Mouse (Mus musculus): ENCODE measurements around the gene Psmb8. TPM values are rescaled to one million over a fixed set of nuclear protein-coding genes. Genes with fewer than 3 reads are reported as not detected.
"Not testable (repeated sequence)": the region's sequence is repeated elsewhere in the genome, so short reads cannot be mapped to it uniquely, and the experiment has no call there.

Gene Psmb8
- polyA plus RNA-seq, 1 experiment from 2014 or later = 18.5 TPM

DNA sequence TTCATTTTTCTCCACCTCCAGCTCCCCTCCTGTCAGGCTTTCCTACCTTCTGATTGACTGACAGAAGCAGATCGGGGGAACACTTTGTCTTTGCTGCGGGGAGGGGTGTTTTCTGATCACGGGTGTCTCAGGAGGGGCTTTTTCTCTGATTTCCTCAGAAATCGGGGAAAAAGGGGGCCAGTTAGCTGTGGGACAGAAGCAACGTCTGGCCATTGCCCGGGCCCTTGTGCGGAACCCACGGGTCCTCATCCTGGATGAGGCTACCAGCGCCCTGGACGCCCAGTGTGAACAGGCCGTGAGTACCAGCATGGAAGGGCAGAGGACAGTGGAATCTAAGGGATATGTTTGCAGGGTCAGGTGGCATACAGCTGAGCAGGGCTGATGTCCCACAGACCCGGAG, 17.7 kb downstream of the Psmb8 start:
- Histone ChIP-seq H3K36me3 (ENCODE audit: control insufficient read depth, insufficient read depth) (no peaks in the 10 kb centered on the region), H3K4me2 (ENCODE audit: low read depth, low read length) (no peak overlapping the region)
- no peak for ATAC-seq (ENCODE audit: low read depth)

DNA sequence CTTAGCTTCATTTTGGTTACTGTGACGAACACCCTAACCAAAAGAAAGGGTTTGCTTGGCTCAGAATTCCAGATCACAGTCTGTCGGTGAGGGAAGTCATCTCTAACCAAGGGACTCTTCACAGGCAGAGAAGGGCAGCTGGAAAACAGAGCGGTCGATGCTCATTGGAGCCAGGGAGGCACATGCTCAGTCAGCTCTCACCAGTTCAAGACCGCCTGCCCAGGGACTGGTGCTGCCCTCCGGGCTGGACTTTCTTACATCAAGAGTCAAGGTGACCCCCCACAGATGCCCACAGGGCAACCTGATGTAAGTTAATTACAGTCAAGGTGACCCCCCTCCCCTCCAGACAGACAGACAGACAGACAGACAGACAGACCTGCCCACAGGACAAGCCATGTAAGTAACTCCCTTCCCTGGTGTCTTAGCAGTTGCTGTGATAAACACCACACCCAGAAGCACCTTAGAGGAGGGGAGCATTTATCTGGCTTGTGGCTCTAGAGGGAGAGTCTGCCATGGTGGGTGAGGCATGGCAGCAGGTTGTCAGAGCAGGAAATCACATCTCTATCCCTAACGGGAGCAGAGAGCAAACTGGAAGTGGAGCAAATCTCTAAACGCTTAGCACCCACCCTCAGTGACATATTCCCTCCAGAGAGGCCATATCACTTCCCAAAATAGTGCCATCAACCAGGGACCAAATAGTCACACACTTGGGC, 19.9 kb downstream of the Psmb8 start:
- no peak overlapping the region for H3K9ac ChIP-seq (ENCODE audit: low read depth, low read length)
- H3K4me3 ChIP-seq (ENCODE audit: low read depth, low read length) = no peak overlapping the region
- no peak for ATAC-seq (ENCODE audit: low read depth)
- H3K27me3 ChIP-seq (ENCODE audit: control insufficient read depth, insufficient read depth, low read depth, low read length) = no peaks in the 10 kb centered on the region; the same call in 1 of the 2 replicates
- no peaks in the 10 kb centered on the region for H3K36me3 ChIP-seq (ENCODE audit: control insufficient read depth, insufficient read depth)
- WGBS (ENCODE audit: insufficient replicate concordance) = 63% methylated on average over 8 of the region's 8 CpGs
- no peak overlapping the region for H3K27ac ChIP-seq (ENCODE audit: low read length)
- no peaks in the 10 kb centered on the region for H3K4me1 ChIP-seq (ENCODE audit: control insufficient read depth, low read depth, low read length)
- 0 out of 2 replicates have a peak, but pooled peaks cover 2% of the 10 kb centered on the region for H3K9me3 ChIP-seq (replicated peaks; ENCODE audit: control insufficient read depth, low read length)
- no peak overlapping the region for H3K4me2 ChIP-seq (ENCODE audit: low read depth, low read length)

More for the DNA sequence above, 17.7 kb downstream of the Psmb8 start:
- Histone ChIP-seq H3K27ac (ENCODE audit: low read length) (no peak overlapping the region), H3K9me3 (replicated peaks; ENCODE audit: control insufficient read depth, low read length) (0 out of 2 replicates have a peak, but pooled peaks cover 2% of the 10 kb centered on the region), H3K4me1 (ENCODE audit: control insufficient read depth, low read depth, low read length) (peaks cover 7% of the 10 kb centered on the region), H3K9ac (ENCODE audit: low read depth, low read length) (no peak overlapping the region), H3K27me3 (ENCODE audit: control insufficient read depth, insufficient read depth, low read depth, low read length) (no peaks in the 10 kb centered on the region; the same call in 1 of the 2 replicates), H3K4me3 (ENCODE audit: low read depth, low read length) (no peak overlapping the region)
- 75% methylated on average over 12 of the region's 12 CpGs for WGBS (ENCODE audit: insufficient replicate concordance)

DNA sequence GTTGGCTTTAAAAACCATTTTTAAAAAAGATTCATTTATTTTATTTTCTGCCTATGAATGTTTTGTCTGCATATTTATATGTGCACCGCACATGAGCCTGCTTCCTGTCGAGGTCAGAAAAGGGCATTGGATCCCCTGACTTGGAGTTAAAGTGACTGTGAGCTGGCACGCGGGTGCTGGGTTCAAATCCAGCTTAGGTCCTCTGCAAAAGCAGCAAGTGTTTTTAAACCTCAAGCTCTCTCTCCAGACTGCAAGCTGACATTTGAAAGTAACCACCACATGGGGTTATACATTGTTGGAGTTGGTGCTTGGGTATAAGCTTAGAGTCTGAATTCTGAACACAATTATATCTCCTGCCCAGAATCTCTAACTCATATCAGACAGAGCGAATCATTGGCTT, 20.5 kb downstream of the Psmb8 start:
- Histone ChIP-seq H3K4me1 (ENCODE audit: control insufficient read depth, low read depth, low read length) (no peaks in the 10 kb centered on the region), H3K27me3 (ENCODE audit: control insufficient read depth, insufficient read depth, low read depth, low read length) (no peaks in the 10 kb centered on the region; the same call in 1 of the 2 replicates), H3K27ac (ENCODE audit: low read length) (no peak overlapping the region), H3K9ac (ENCODE audit: low read depth, low read length) (no peak overlapping the region), H3K4me3 (ENCODE audit: low read depth, low read length) (no peak overlapping the region), H3K36me3 (ENCODE audit: control insufficient read depth, insufficient read depth) (no peaks in the 10 kb centered on the region), H3K4me2 (ENCODE audit: low read depth, low read length) (no peak overlapping the region), H3K9me3 (replicated peaks; ENCODE audit: control insufficient read depth, low read length) (0 out of 2 replicates have a peak, but pooled peaks cover 2% of the 10 kb centered on the region)
- 64% methylated on average over 5 of the region's 5 CpGs for WGBS (ENCODE audit: insufficient replicate concordance)
- no peak for ATAC-seq (ENCODE audit: low read depth)

DNA sequence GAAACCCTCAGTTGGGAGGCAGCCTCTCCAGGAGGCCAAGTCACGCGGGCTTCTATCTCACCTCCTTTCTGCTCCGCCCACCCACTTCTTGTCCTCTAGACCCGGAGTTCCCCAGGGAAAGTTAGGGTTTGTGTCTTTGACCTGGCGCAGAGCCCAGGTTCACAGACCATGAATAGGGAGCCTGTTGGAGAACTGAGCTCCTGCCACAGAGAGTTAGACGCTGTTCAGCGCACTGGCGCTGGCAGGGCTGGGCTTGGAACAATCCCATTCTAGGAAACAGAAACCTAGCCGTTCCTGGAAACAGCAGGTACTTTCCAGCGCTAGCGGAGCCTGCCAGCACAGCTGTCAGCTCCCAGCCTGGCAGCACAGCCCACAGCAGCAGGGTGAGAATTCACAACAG, 21.2 kb downstream of the Psmb8 start:
- H3K36me3 ChIP-seq (ENCODE audit: control insufficient read depth, insufficient read depth) = no peaks in the 10 kb centered on the region
- no peak overlapping the region for H3K9ac ChIP-seq (ENCODE audit: low read depth, low read length)
- H3K4me2 ChIP-seq (ENCODE audit: low read depth, low read length) = no peak overlapping the region
- H3K4me3 ChIP-seq (ENCODE audit: low read depth, low read length) = no peak overlapping the region
- 79% methylated on average over 11 of the region's 11 CpGs for WGBS (ENCODE audit: insufficient replicate concordance)
- no peaks in the 10 kb centered on the region; the same call in 1 of the 2 replicates for H3K27me3 ChIP-seq (ENCODE audit: control insufficient read depth, insufficient read depth, low read depth, low read length)
- H3K9me3 ChIP-seq (replicated peaks; ENCODE audit: control insufficient read depth, low read length) = 0 out of 2 replicates have a peak, but pooled peaks cover 2% of the 10 kb centered on the region
- H3K4me1 ChIP-seq (ENCODE audit: control insufficient read depth, low read depth, low read length) = no peaks in the 10 kb centered on the region
- no peak overlapping the region for H3K27ac ChIP-seq (ENCODE audit: low read length)
- no peak for ATAC-seq (ENCODE audit: low read depth)

DNA sequence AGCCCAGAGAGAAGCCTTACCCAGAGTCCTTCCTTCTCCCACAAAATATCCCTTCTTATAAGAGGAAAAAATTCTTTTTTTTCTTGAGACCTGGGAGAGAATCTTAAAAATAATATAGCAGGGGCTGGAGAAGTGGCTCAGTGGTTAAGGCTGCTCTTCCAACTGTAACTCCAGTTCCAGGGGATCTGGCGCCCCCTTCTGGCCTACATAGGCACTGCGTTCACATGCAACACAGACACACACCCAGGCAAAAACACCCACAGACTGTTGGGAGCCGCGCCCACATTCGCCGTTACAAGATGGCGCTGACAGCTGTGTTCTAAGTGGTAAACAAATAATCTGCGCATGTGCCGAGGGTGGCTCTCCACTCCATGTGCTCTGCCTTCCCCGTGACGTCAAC, 21.6 kb downstream of the Psmb8 start:
- WGBS (ENCODE audit: insufficient replicate concordance) = 82% methylated on average over 8 of the region's 11 CpGs
- H3K4me3 ChIP-seq (ENCODE audit: low read depth, low read length); H3K9ac ChIP-seq (ENCODE audit: low read depth, low read length); H3K4me1 ChIP-seq (ENCODE audit: control insufficient read depth, low read depth, low read length); ATAC-seq (ENCODE audit: low read depth); H3K27me3 ChIP-seq (ENCODE audit: control insufficient read depth, insufficient read depth, low read depth, low read length); H3K27ac ChIP-seq (ENCODE audit: low read length); H3K36me3 ChIP-seq (ENCODE audit: control insufficient read depth, insufficient read depth); H3K4me2 ChIP-seq (ENCODE audit: low read depth, low read length); H3K9me3 ChIP-seq (replicated peaks; ENCODE audit: control insufficient read depth, low read length): not testable (repeated sequence)

DNA sequence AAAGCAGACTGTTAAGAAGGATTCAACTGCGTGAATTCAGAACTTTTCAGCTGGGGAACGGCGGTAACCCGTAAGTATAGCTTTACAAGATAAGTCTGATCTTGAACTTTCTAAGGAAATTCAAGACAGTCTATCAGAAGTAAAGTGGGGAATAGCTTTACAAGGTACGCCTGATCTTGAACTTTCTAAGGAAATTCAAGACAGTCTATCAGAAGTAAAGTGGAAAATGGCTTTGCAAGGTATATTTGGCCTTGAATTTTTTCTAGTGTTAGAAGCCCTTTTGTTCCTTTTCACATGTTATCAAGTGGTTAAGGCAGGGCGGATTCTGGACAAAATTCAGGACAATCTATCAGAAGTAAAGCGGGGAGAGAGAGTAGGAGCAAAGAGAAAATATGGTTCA, 22.3 kb downstream of the Psmb8 start:
- not testable (repeated sequence) for ATAC-seq (ENCODE audit: low read depth); H3K27ac ChIP-seq (ENCODE audit: low read length); H3K9ac ChIP-seq (ENCODE audit: low read depth, low read length); H3K36me3 ChIP-seq (ENCODE audit: control insufficient read depth, insufficient read depth); H3K4me1 ChIP-seq (ENCODE audit: control insufficient read depth, low read depth, low read length); H3K9me3 ChIP-seq (replicated peaks; ENCODE audit: control insufficient read depth, low read length); H3K4me2 ChIP-seq (ENCODE audit: low read depth, low read length); H3K4me3 ChIP-seq (ENCODE audit: low read depth, low read length); H3K27me3 ChIP-seq (ENCODE audit: control insufficient read depth, insufficient read depth, low read depth, low read length)
- WGBS (ENCODE audit: insufficient replicate concordance) = 84% methylated on average over 3 of the region's 7 CpGs

DNA sequence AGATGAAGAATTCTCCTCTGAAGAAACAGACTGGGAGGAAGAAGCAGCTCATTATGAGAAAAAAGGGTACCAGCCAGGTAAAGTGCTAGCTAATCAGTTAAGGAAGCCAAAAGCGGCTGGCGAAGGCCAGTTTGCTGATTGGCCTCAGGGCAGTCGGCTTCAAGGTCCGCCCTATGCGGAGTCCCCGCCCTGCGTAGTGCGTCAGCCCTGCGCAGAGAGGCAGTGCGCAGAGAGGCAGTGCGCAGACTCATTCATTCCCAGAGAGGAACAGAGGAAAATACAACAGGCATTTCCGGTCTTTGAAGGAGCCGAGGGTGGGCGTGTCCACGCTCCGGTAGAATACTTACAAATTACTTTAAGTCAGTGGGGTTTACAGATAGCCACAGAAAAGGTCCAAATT, 22.9 kb downstream of the Psmb8 start:
- ATAC-seq (ENCODE audit: low read depth); H3K36me3 ChIP-seq (ENCODE audit: control insufficient read depth, insufficient read depth); H3K4me3 ChIP-seq (ENCODE audit: low read depth, low read length); H3K9me3 ChIP-seq (replicated peaks; ENCODE audit: control insufficient read depth, low read length); H3K4me2 ChIP-seq (ENCODE audit: low read depth, low read length); H3K4me1 ChIP-seq (ENCODE audit: control insufficient read depth, low read depth, low read length); H3K9ac ChIP-seq (ENCODE audit: low read depth, low read length); H3K27ac ChIP-seq (ENCODE audit: low read length); H3K27me3 ChIP-seq (ENCODE audit: control insufficient read depth, insufficient read depth, low read depth, low read length): not testable (repeated sequence)
- WGBS (ENCODE audit: insufficient replicate concordance) = no CpG with 5 or more reads among the region's 16 CpGs

DNA sequence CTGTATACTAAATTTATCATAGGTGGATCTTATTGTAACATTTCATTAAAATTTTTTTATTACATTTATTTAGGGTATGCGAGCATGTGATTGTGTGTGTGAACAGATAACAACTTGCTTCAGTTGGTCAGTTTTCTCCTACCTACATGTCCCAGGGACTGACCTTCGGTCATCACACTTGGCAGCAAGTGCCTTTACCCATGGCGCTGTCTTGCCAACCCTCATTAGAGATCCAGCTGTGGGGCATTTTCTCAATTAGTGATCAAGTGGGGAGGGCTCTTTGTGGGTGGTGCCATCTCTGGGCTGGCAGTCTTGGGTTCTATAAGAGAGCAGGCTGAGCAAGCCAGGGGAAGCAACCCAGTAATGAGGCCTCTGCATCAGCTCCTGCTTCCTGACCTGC, 27.3 kb downstream of the Psmb8 start:
- Histone ChIP-seq H3K4me1 (ENCODE audit: control insufficient read depth, low read depth, low read length) (no peaks in the 10 kb centered on the region), H3K9me3 (replicated peaks; ENCODE audit: control insufficient read depth, low read length) (no peaks in the 10 kb centered on the region), H3K4me2 (ENCODE audit: low read depth, low read length) (no peak overlapping the region), H3K27ac (ENCODE audit: low read length) (no peak overlapping the region), H3K4me3 (ENCODE audit: low read depth, low read length) (no peak overlapping the region), H3K9ac (ENCODE audit: low read depth, low read length) (no peak overlapping the region), H3K36me3 (ENCODE audit: control insufficient read depth, insufficient read depth) (no peaks in the 10 kb centered on the region), H3K27me3 (ENCODE audit: control insufficient read depth, insufficient read depth, low read depth, low read length) (no peaks in the 10 kb centered on the region)
- WGBS (ENCODE audit: insufficient replicate concordance) = 61% methylated on average over 3 of the region's 3 CpGs
- ATAC-seq (ENCODE audit: low read depth) = no peak

DNA sequence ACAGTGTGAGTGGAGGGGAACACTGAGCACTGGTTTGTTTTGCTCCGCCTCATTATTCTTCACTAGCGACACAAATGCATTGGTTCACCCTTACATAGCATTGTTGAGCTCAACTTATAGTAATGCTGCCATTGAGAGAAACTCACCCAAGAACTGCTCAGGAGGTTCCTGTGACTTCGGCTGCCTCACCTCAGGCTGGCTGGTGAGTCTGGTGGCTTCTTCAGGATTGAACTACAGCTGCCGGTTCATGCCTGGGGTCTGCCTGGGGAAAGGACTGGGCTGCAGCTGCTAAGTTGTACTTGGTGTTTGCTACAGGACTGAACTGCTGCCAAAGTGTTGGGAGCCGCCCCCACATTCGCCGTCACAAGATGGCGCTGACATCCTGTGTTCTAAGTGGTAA, 27.9 kb downstream of the Psmb8 start:
- no peak overlapping the region for H3K27ac ChIP-seq (ENCODE audit: low read length)
- ATAC-seq (ENCODE audit: low read depth) = no peak
- no peaks in the 10 kb centered on the region for H3K36me3 ChIP-seq (ENCODE audit: control insufficient read depth, insufficient read depth)
- no peaks in the 10 kb centered on the region for H3K9me3 ChIP-seq (replicated peaks; ENCODE audit: control insufficient read depth, low read length)
- no peaks in the 10 kb centered on the region for H3K4me1 ChIP-seq (ENCODE audit: control insufficient read depth, low read depth, low read length)
- no peaks in the 10 kb centered on the region for H3K27me3 ChIP-seq (ENCODE audit: control insufficient read depth, insufficient read depth, low read depth, low read length)
- WGBS (ENCODE audit: insufficient replicate concordance) = 82% methylated on average over 8 of the region's 8 CpGs
- no peak overlapping the region for H3K4me2 ChIP-seq (ENCODE audit: low read depth, low read length)
- H3K9ac ChIP-seq (ENCODE audit: low read depth, low read length) = no peak overlapping the region
- H3K4me3 ChIP-seq (ENCODE audit: low read depth, low read length) = no peak overlapping the region
